Mouse (Mus musculus): ENCODE results near the gene Galnt18. TPM values are rescaled to one million over a fixed set of nuclear protein-coding genes. Genes with fewer than 3 reads are reported as not detected.

Gene Galnt18
- total RNA-seq, 2 experiments from 2014 or later = 9.6 to 10.0 TPM

GRCm38 (mm10) chr7:111560097-111560496, 219.7 kb downstream of the Galnt18 start:
- no peak for DNase-seq

GRCm38 (mm10) chr7:111559011-111559410, 220.8 kb downstream of the Galnt18 start:
- DNase-seq = no peak

- DNase-seq = no peak
Measured at GRCm38 (mm10) chr7:111550987-111551386, 228.8 kb downstream of the Galnt18 start.

GRCm38 (mm10) chr7:111547069-111547468, 232.7 kb downstream of the Galnt18 start:
- no peak for DNase-seq

GRCm38 (mm10) chr7:111545614-111546013, 234.2 kb downstream of the Galnt18 start:
- no peak for DNase-seq

GRCm38 (mm10) chr7:111537946-111538345, 241.8 kb downstream of the Galnt18 start:
- DNase-seq = no peak

- DNase-seq = no peak
Measured at GRCm38 (mm10) chr7:111534826-111535405, 244.9 kb downstream of the Galnt18 start.

- no peak for DNase-seq
Measured at GRCm38 (mm10) chr7:111528961-111529643, 250.7 kb downstream of the Galnt18 start.

- no peak for DNase-seq
Measured at GRCm38 (mm10) chr7:111528462-111528861, 251.3 kb downstream of the Galnt18 start.

GRCm38 (mm10) chr7:111520881-111521280, 258.9 kb downstream of the Galnt18 start:
- no peak for DNase-seq

- DNase-seq = no peak
Measured at GRCm38 (mm10) chr7:111518581-111519242, 261.1 kb downstream of the Galnt18 start.

GRCm38 (mm10) chr7:111516882-111517281, 262.9 kb downstream of the Galnt18 start:
- DNase-seq = no peak

- no peak for DNase-seq
Measured at GRCm38 (mm10) chr7:111515471-111515870, 264.3 kb downstream of the Galnt18 start.

- DNase-seq = no peak
Measured at GRCm38 (mm10) chr7:111509167-111509854, 270.5 kb downstream of the Galnt18 start.

- no peak for DNase-seq
Measured at GRCm38 (mm10) chr7:111500616-111501015, 279.2 kb downstream of the Galnt18 start.

GRCm38 (mm10) chr7:111499255-111499790, 280.5 kb downstream of the Galnt18 start:
- no peak for DNase-seq

GRCm38 (mm10) chr7:111497191-111497590, 282.6 kb downstream of the Galnt18 start:
- no peak for DNase-seq

- DNase-seq = no peak
Measured at GRCm38 (mm10) chr7:111492242-111492949, 287.4 kb downstream of the Galnt18 start.

- no peak for DNase-seq
Measured at GRCm38 (mm10) chr7:111491566-111491965, 288.2 kb downstream of the Galnt18 start.

- no peak for DNase-seq
Measured at GRCm38 (mm10) chr7:111486811-111487333, 292.9 kb downstream of the Galnt18 start.

- no peak for DNase-seq
Measured at GRCm38 (mm10) chr7:111483896-111484295, 295.9 kb downstream of the Galnt18 start.

GRCm38 (mm10) chr7:111483321-111483720, 296.5 kb downstream of the Galnt18 start:
- DNase-seq = no peak
